In genomic region chr11:119281030-119281429, GRCm38 (mm10) we compare ENCODE assay signal across 20 mouse cellular contexts. TPM values are rescaled to one million over a fixed set of nuclear protein-coding genes. Genes with fewer than 3 reads are reported as not detected.
"Had no signal": no experiment of that assay in that cellular context is flagged by ENCODE, and none has a peak within 500 bp of the region (broad histone marks: within the 10 kb centered on the region; RNA-seq: fewer than 3 reads in every experiment).

No protein-coding gene starts in this region.

- H3K27me3 ChIP-seq: kidney, embryonic 15.5 days; liver, embryonic 13.5 days; neural tube, embryonic 12.5 days; neural tube, embryonic 15.5 days had no signal

- H3K4me2 ChIP-seq: kidney, embryonic 15.5 days; liver, embryonic 13.5 days; midbrain, embryonic 11.5 days; neural tube, embryonic 12.5 days; neural tube, embryonic 15.5 days had no signal

- H3K27ac ChIP-seq: kidney, embryonic 15.5 days; layer of hippocampus, adult 2 months; liver, embryonic 13.5 days; neural tube, embryonic 12.5 days; neural tube, embryonic 15.5 days had no signal

- H3K4me3 ChIP-seq: kidney, embryonic 15.5 days; layer of hippocampus, adult 2 months; liver, embryonic 13.5 days; neural tube, embryonic 12.5 days; neural tube, embryonic 15.5 days had no signal

- H3K9me3 ChIP-seq: kidney, embryonic 15.5 days; liver, embryonic 13.5 days; neural tube, embryonic 12.5 days; neural tube, embryonic 15.5 days had no signal

- H3K9ac ChIP-seq: kidney, embryonic 15.5 days; liver, embryonic 13.5 days; neural tube, embryonic 12.5 days; neural tube, embryonic 15.5 days had no signal

- H3K4me1 ChIP-seq: kidney, embryonic 15.5 days; liver, embryonic 13.5 days; neural tube, embryonic 12.5 days; neural tube, embryonic 15.5 days had no signal

- DNase-seq: kidney, adult 8-10 months; kidney, postnatal 14 days; kidney, postnatal 4 days; layer of hippocampus, adult 9-11 months; liver, embryonic 13.5 days; lung, adult 2 months; lung, postnatal 36 days; midbrain, embryonic 14.5 days; right cerebral cortex, adult 18-20 months; right cerebral cortex, postnatal 14 days; right cerebral cortex, postnatal 4 days; thymus, postnatal 25 days had no signal

RNA-seq across cellular contexts. Expression of gene Card14, which starts 26.5 kb away (rescaled TPM):
- total RNA-seq: megakaryocyte progenitor cell, adult 5-6 weeks; megakaryocyte-erythroid progenitor cell, adult 5-6 weeks had no signal
- polyA plus RNA-seq: midbrain, embryonic 11.5 days had no signal

RNA-seq across cellular contexts. Expression of gene Ccdc40, which starts 52.7 kb away (rescaled TPM):
- polyA plus RNA-seq: liver, adult 2 months had no signal
